Mouse (Mus musculus) hindbrain, embryonic 13.5 days (tissue): ENCODE data around the gene Icmt. TPM values are rescaled to one million over a fixed set of nuclear protein-coding genes. Genes with fewer than 3 reads are reported as not detected.

Experiments used
- ATAC-seq: fragments of 200-750 bp; cut with Nextera tagmentation; 2 replicates; pipeline ENCODE4 v1.8.0; 2017; ENCODE audit warnings: moderate TSS enrichment; ENCODE audit not compliant: low FRiP score
- H3K27ac ChIP-seq: fragments of 300-500 bp; sonication (generic); 2 replicates; pipeline ENCODE4 v1.5.1; 2015; ENCODE audit warnings: inconsistent platforms, mild to moderate bottlenecking, moderate library complexity
- H3K27me3 ChIP-seq: fragments of 300-500 bp; sonication (generic); 2 replicates; pipeline ENCODE4 v1.6.1; 2015; ENCODE audit warnings: mild to moderate bottlenecking, inconsistent platforms
- H3K36me3 ChIP-seq: fragments of 300-500 bp; sonication (generic); 2 replicates; pipeline ENCODE4 v1.6.1; 2015; ENCODE audit warnings: mild to moderate bottlenecking, inconsistent platforms
- H3K4me1 ChIP-seq: fragments of 300-500 bp; sonication (generic); replicated peaks from 2 replicates; pipeline ENCODE4 v1.6.1; 2015; ENCODE audit warnings: inconsistent platforms
- H3K4me2 ChIP-seq: fragments of 300-500 bp; sonication (generic); 2 replicates; pipeline ENCODE4 v1.6.1; 2015; ENCODE audit warnings: inconsistent platforms, mild to moderate bottlenecking, moderate library complexity
- H3K4me3 ChIP-seq: fragments of 300-500 bp; sonication (generic); 2 replicates; pipeline ENCODE4 v1.5.1; 2015; ENCODE audit warnings: mild to moderate bottlenecking, inconsistent platforms
- H3K9ac ChIP-seq: fragments of 300-500 bp; sonication (generic); 2 replicates; pipeline ENCODE4 v1.6.1; 2015; ENCODE audit warnings: mild to moderate bottlenecking, inconsistent platforms
- H3K9me3 ChIP-seq: fragments of 300-500 bp; sonication (generic); 2 replicates; pipeline ENCODE4 v1.6.1; 2016; ENCODE audit warnings: inconsistent platforms
- WGBS: fragments of 180-500 bp; shearing (Covaris S2); methylation state at CpG from one replicate; pipeline ENCODE4 v1.1.7; 2015; 5-methylcytosine and 5-hydroxymethylcytosine counted together
- polyA plus RNA-seq: library from polyadenylated mRNA; unstranded; fragments of >200 nt; fragmentation: Nextera tagmentation; extraction: Ambion mirVana; gene quantifications from 2 replicates; pipeline ENCODE4 v1.2.1, GENCODE M21; 2015

Icmt gene
- polyA plus RNA-seq, 1 experiment from 2014 or later = 18.4 TPM

DNA sequence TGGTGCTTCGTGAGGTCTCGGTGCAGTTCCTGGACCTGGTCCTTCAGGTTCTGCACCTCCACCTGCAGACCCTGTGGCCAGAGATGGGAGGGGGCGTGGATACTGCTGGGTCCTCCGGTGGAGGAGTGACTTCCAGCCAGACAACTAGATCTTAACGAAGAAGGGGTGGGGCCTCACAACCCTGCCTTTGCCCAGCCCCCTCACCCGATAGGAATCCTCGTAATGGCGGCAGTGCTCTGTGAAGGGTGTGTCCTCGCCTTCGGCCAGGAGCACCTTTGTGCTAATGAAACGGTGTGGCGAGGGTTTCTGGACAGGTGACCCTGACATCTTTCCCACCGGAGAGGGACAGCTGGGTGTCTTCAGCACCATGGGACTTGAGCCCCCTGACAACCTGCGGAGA is 15.2 kb downstream of the Icmt start:
- Histone ChIP-seq H3K36me3 (peaks cover 7% of the 10 kb centered on the region; the same call in 1 of the 2 replicates), H3K27ac (no peak overlapping the region; the same call in 1 of the 2 replicates), H3K27me3 (peaks cover 90% of the 10 kb centered on the region), H3K4me2 (peak overlapping the region; percentile 59), H3K4me3 (peak overlapping the region; percentile 40), H3K9ac (peak overlapping the region; percentile 64), H3K9me3 (no peaks in the 10 kb centered on the region), H3K4me1 (peaks cover 35% of the 10 kb centered on the region)
- WGBS = 5% methylated on average over 14 of the region's 14 CpGs
- no peak for ATAC-seq

DNA sequence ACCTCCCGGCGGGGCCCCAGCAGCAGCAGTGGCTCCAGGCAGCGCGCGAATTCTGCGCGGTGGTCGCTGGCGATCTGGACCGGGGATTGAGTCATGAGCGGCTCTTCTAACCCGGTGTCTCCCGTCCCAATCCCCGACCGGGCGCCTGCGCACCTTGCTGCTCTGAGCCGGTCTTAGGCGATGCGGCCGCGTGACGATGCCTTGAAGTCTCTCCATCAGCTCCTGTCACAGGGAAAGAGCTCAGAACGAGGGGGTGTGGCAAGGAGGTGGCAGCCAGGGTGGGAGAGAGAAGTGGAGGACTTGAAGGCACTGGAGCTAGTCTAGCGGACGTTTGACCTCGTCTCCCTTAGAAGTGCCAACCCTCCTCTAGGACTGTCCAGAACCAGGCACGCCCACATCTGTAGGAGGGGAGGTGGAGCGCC is 16.2 kb downstream of the Icmt start:
- ATAC-seq = peak; percentile 65
- Histone ChIP-seq H3K27ac (no peak overlapping the region), H3K9ac (peak overlapping the region; percentile 64), H3K4me1 (peaks cover 36% of the 10 kb centered on the region), H3K9me3 (no peaks in the 10 kb centered on the region), H3K4me2 (peak overlapping the region; percentile 59), H3K36me3 (peaks cover 7% of the 10 kb centered on the region; the same call in 1 of the 2 replicates), H3K4me3 (peak overlapping the region; percentile 40), H3K27me3 (peaks cover 95% of the 10 kb centered on the region)
- WGBS = under 1% methylated on average over 29 of the region's 29 CpGs

DNA sequence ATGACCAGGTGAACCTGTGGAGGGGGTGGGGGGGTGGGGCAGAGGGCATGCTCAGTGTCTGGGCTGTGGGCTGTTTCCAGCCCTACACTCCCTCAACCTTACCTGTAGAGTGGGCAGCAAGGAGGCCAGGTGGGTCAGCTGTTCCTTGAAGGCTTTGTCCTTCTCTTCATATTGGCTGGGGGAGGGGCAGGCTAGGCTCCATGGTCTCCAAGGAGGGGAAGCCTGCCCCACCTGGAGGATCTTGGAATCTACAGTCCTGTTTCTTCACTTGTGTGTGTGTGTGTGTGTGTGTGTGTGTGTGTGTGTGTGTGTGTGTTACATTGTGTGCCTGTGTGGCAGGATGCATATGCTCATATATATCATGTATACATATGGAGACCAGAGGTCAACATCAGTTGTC is 16.9 kb downstream of the Icmt start:
- Histone ChIP-seq H3K4me1 (peaks cover 43% of the 10 kb centered on the region), H3K36me3 (peaks cover 4% of the 10 kb centered on the region; the same call in 1 of the 2 replicates), H3K4me3 (peak overlapping the region; percentile 40; the same call in 1 of the 2 replicates), H3K9me3 (no peaks in the 10 kb centered on the region), H3K27ac (no peak overlapping the region), H3K9ac (no peak overlapping the region), H3K27me3 (peaks cover 100% of the 10 kb centered on the region), H3K4me2 (peak overlapping the region; percentile 59)
- ATAC-seq = no peak

DNA sequence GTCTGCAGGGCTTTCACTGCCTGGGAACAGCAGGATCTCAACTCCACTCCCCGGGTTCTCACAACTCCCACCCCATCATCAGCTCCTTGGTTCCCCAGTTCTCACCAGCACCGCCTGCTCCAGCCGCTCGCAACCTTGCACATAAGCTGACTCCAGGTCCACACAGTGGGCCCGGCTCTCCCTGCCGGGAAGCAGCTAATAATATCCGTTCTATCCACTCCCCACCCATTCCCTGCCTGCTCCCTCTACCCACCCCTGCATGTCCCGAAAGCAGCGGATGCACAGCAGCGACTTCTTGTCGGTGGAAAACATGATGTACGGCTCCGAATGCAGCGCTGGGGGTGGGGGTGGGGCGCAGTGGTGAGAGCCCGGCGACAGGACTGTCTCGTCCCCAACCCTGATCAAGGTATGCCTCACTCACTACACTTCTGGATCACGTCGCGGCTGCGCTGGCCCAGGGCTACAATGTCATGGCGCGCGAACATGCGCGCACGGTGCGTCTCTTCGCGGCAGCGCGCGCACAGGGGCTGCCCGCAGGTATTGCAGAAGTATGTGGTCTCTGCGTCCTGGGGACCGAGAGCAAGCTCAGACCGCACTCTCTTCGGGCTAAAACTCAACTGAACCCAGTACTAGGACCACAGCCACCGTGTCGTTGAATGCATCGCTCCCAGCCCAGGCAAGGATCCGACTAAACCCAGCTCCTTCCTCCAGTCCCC is 18.6 kb downstream of the Icmt start:
- Histone ChIP-seq H3K27me3 (peaks cover 87% of the 10 kb centered on the region), H3K27ac (no peak overlapping the region), H3K4me3 (peak overlapping the region; percentile 37), H3K4me1 (peaks cover 43% of the 10 kb centered on the region), H3K9me3 (no peaks in the 10 kb centered on the region), H3K36me3 (no peaks in the 10 kb centered on the region), H3K4me2 (peak overlapping the region; percentile 57), H3K9ac (peak overlapping the region; percentile 62)
- ATAC-seq = no peak
- WGBS = 1% methylated on average over 43 of the region's 43 CpGs

DNA sequence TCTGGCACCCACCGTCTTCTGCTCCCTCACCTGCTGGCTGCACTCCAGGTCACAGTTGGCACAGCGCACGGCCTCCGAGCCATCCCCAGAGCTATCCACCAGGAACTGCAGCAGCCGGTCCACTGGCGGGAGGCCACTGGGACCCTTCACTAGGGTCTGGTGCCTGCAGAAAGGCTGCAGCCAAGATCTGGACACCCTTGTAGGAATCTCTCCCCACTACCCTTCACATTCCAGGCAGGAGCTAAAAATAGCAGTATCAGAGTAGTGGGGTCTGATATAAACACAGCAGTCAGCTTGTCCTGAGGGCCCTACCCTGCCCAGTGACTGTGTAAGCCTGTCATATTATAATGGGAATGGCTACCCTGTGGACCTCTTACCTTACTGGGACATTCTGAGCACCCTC is 20.6 kb downstream of the Icmt start:
- Histone ChIP-seq H3K9ac (0 out of 2 replicates have a peak overlapping the region, but pooled peaks have one; percentile 36), H3K9me3 (no peaks in the 10 kb centered on the region), H3K4me3 (no peak overlapping the region), H3K4me1 (peaks cover 34% of the 10 kb centered on the region), H3K27ac (no peak overlapping the region), H3K36me3 (no peaks in the 10 kb centered on the region), H3K4me2 (no peak overlapping the region), H3K27me3 (peaks cover 76% of the 10 kb centered on the region)
- 90% methylated on average over 6 of the region's 6 CpGs for WGBS
- ATAC-seq = no peak

DNA sequence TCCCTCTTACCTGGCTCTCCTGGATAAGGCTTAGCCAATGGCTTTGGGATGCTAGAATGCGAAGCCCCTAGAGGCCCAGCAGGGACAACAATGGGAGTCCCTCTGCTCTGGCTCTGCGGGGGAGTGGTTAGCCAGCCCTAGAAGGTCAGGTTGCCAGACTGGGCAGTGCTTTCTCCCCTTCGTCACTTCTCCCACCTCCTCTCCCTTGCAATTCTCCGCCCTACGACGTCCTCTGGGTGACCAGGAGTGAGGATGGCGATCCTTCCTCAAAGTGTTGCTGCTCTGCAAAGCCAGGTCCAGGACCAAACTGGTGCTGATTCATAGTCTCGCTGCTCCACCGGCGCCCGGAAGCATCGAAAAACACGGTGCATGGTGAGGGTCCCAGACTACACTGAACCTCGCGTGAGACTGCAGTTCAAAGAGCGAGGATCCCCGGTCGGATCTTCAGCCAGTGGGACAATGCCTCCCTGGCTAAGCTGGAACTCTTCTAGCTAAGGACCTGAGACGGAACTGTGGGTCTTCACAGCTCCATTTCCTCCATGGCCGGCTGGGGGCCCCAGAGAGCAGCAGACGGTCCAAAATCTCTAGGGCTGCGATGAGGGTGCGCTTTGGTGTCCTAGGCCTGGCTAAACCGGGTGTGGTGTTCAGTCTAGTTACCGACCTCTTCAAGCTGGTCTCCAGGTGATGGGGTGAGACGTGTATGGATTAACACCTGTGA is 21.6 kb downstream of the Icmt start, which contains the start of gene Rnf207:
TSS of gene Rnf207 (minus strand) at position 477 of the 718 bp plus-strand sequence.
- ATAC-seq = no peak
- H3K9ac ChIP-seq = peak within 1 kb of the TSS; percentile 51; the same call in 1 of the 2 replicates
- H3K27ac ChIP-seq = no peak within 1 kb of the TSS
- peaks cover 24% of the 10 kb centered on the region for H3K4me1 ChIP-seq
- H3K36me3 ChIP-seq = no peaks in the 10 kb centered on the region
- peak within 1 kb of the TSS; percentile 18; the same call in 1 of the 2 replicates for H3K4me3 ChIP-seq
- peaks cover 69% of the 10 kb centered on the region for H3K27me3 ChIP-seq
- WGBS = 4% methylated on average over 26 of the region's 26 CpGs
- no peaks in the 10 kb centered on the region for H3K9me3 ChIP-seq
- peak within 1 kb of the TSS; percentile 29 for H3K4me2 ChIP-seq

- no peak overlapping the region for H3K27ac ChIP-seq
- ATAC-seq = no peak
- peak overlapping the region; percentile 24; the same call in 1 of the 2 replicates for H3K9ac ChIP-seq
- H3K4me1 ChIP-seq = peaks cover 10% of the 10 kb centered on the region
- H3K36me3 ChIP-seq = no peaks in the 10 kb centered on the region
- WGBS = 58% methylated on average over 5 of the region's 5 CpGs
- H3K4me2 ChIP-seq = no peak overlapping the region
- no peaks in the 10 kb centered on the region for H3K9me3 ChIP-seq
- H3K4me3 ChIP-seq = no peak overlapping the region
- peaks cover 41% of the 10 kb centered on the region for H3K27me3 ChIP-seq
Observed at GRCm38 (mm10) chr4:152321464-152321863, 24.4 kb downstream of the Icmt start.

DNA sequence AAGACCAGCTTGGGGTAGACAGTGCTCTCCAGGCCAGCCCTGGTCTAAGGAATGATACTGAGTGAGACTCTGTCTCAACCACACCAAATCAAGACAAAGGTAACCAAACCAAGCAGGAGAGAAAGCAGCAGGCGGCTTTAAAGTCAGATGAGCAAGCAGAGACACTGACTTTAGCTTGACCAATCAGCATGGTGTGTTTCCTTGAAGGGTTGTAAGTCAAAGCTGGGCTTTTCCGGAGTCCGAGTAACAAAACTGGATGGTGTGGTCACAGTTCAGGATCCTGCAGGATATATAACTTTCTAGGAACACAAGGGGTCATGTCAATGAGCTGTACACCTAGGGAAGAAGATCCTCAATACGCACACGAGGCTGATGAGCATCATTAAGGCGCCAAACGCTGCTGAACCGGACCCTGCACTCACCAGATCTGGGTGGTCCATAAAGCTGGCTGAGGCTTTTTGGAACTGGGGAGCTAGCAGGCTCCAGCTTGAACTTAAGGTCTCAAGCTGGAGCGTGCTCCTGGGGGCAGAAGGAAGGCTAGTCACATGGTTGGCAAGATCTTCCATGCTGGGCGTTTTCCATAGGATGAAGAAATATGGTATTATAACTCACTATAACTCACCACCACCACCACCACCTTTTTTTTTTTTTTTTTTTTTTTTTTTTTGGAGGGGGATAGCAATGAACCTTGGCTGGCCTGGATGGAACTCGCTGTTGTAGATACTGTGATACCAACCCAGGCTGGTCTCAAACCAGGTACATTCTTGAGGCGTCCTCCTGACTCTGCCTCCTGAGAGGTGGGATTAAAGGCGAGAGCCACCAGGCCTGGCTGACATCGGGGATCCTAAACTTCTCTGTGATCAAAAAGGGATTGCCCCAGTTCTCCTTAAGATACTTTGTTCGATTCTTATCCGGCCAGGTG is 27.9 kb downstream of the Icmt start:
- peak; percentile 44 for ATAC-seq
- peak overlapping the region; percentile 88 for H3K4me2 ChIP-seq
- H3K27me3 ChIP-seq = 0 out of 2 replicates have a peak, but pooled peaks cover 12% of the 10 kb centered on the region
- H3K36me3 ChIP-seq = peaks cover 14% of the 10 kb centered on the region
- H3K4me1 ChIP-seq = peaks cover 22% of the 10 kb centered on the region
- WGBS = 58% methylated on average over 16 of the region's 16 CpGs
- no peaks in the 10 kb centered on the region for H3K9me3 ChIP-seq
- no peak overlapping the region for H3K27ac ChIP-seq
- peak overlapping the region; percentile 95 for H3K4me3 ChIP-seq
- no peak overlapping the region for H3K9ac ChIP-seq

- Histone ChIP-seq H3K4me1 (peaks cover 22% of the 10 kb centered on the region), H3K4me2 (peak within 1 kb of the TSS; percentile 88), H3K27ac (peak within 1 kb of the TSS; percentile 76), H3K9me3 (no peaks in the 10 kb centered on the region), H3K9ac (peak within 1 kb of the TSS; percentile 98), H3K27me3 (0 out of 2 replicates have a peak, but pooled peaks cover 12% of the 10 kb centered on the region), H3K36me3 (peaks cover 23% of the 10 kb centered on the region), H3K4me3 (peak within 1 kb of the TSS; percentile 95)
- ATAC-seq = peak; percentile 95
- WGBS = under 1% methylated on average over 70 of the region's 70 CpGs
Observed at GRCm38 (mm10) chr4:152325574-152326411, 28.8 kb downstream of the Icmt start, which contains the start of gene Rpl22. Gene Rpl22, plus strand, starts transcription at chr4:152325742.

DNA sequence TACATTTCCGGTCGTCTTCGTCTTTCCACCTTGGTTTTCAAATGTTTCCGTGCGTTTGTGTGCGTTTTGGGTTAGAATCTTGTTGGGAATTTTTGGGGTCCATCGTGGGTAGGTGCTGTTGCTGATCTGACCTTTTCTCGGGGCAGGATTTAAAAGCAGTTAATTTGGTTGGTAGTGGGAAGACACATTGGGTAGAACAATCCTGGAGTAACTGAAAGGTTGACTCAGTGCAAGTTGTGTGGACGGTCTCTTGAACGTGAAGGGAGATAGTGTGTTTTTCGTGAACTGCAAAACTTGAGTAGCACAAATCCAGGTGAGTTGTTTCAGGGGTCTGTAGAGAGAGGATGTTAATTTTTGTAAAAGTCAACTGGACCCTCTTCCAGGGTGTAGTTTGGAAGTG is 29.5 kb downstream of the Icmt start:
- peaks cover 22% of the 10 kb centered on the region for H3K4me1 ChIP-seq
- 2% methylated on average over 11 of the region's 11 CpGs for WGBS
- H3K9ac ChIP-seq = peak overlapping the region; percentile 98
- H3K9me3 ChIP-seq = no peaks in the 10 kb centered on the region
- 0 out of 2 replicates have a peak, but pooled peaks cover 9% of the 10 kb centered on the region for H3K27me3 ChIP-seq
- H3K36me3 ChIP-seq = peaks cover 31% of the 10 kb centered on the region
- no peak overlapping the region for H3K27ac ChIP-seq
- ATAC-seq = no peak
- H3K4me2 ChIP-seq = peak overlapping the region; percentile 88
- peak overlapping the region; percentile 95 for H3K4me3 ChIP-seq

GRCm38 (mm10) chr4:152328691-152329090 is 31.7 kb downstream of the Icmt start:
- WGBS = 81% methylated on average over 6 of the region's 6 CpGs
- Histone ChIP-seq H3K27me3 (no peaks in the 10 kb centered on the region), H3K9ac (no peak overlapping the region), H3K4me2 (no peak overlapping the region), H3K27ac (no peak overlapping the region), H3K4me3 (no peak overlapping the region), H3K36me3 (peaks cover 48% of the 10 kb centered on the region), H3K9me3 (no peaks in the 10 kb centered on the region), H3K4me1 (peaks cover 22% of the 10 kb centered on the region)
- ATAC-seq = no peak
